Mouse (Mus musculus): ENCODE results near the gene Tpra1. TPM values are rescaled to one million over a fixed set of nuclear protein-coding genes. Genes with fewer than 3 reads are reported as not detected.

Gene Tpra1
- total RNA-seq, 1 experiment: 31.0 TPM

GRCm38 (mm10) chr6:88947771-88948170 is 45.7 kb downstream of the Tpra1 start:
- no peaks in the 10 kb centered on the region for H3K9me3 ChIP-seq (ENCODE audit: control insufficient read depth, insufficient read depth, low read depth, low read length)
- no peaks in the 10 kb centered on the region for H3K36me3 ChIP-seq (ENCODE audit: control insufficient read depth, insufficient read depth, low read length, poor library complexity, severe bottlenecking)
- in situ Hi-C loops (cut with MboI; ENCODE audit: low sequenced_read_pairs in 2 of 2, unreplicated experiment in 2 of 2): loop anchor here (25.0 kb wide), 1 partner anchor 615 kb away; no protein-coding TSS in a partner anchor
- no peak overlapping the region for H3K4me3 ChIP-seq (ENCODE audit: insufficient read depth in 1 of 2, low read depth in 1 of 2, low read length in 2 of 2, poor library complexity in 1 of 2, severe bottlenecking in 1 of 2)
- H3K9ac ChIP-seq (ENCODE audit: insufficient read depth, low read depth, low read length, poor library complexity, severe bottlenecking): no peak overlapping the region
- DNase-seq (ENCODE audit: low read depth, low spot score): no peak
- no peak overlapping the region for H3K27ac ChIP-seq (ENCODE audit: insufficient read depth, low read depth, low read length, poor library complexity, severe bottlenecking)
- H3K4me1 ChIP-seq (ENCODE audit: control insufficient read depth in 2 of 2, insufficient read depth in 2 of 2, low read length in 2 of 2, poor library complexity in 1 of 2): no peaks in the 10 kb centered on the region
- TF ChIP-seq CHD2 (IDR thresholded peaks at IDR 0.05; ENCODE audit: low read depth, low read length) (no peak), MAFK (IDR thresholded peaks at IDR 0.05; ENCODE audit: insufficient read depth, low read depth, low read length) (no peak), ZC3H11A (IDR thresholded peaks at IDR 0.05; ENCODE audit: borderline replicate concordance, low read depth, low read length) (no peak), HCFC1 (IDR thresholded peaks at IDR 0.05; ENCODE audit: borderline replicate concordance, insufficient read depth, low read length) (no peak), ZNF384 (IDR thresholded peaks at IDR 0.05; ENCODE audit: low read depth, low read length) (no peak)

GRCm38 (mm10) chr6:88956725-88957124 is 54.7 kb downstream of the Tpra1 start:
- TF ChIP-seq ZC3H11A (IDR thresholded peaks at IDR 0.05; ENCODE audit: borderline replicate concordance, low read depth, low read length) (no peak), MAFK (IDR thresholded peaks at IDR 0.05; ENCODE audit: insufficient read depth, low read depth, low read length) (no peak), ZNF384 (IDR thresholded peaks at IDR 0.05; ENCODE audit: low read depth, low read length) (no peak), HCFC1 (IDR thresholded peaks at IDR 0.05; ENCODE audit: borderline replicate concordance, insufficient read depth, low read length) (no peak), CHD2 (IDR thresholded peaks at IDR 0.05; ENCODE audit: low read depth, low read length) (no peak)
- Histone ChIP-seq H3K4me3 (ENCODE audit: insufficient read depth in 1 of 2, low read depth in 1 of 2, low read length in 2 of 2, poor library complexity in 1 of 2, severe bottlenecking in 1 of 2) (no peak overlapping the region), H3K9ac (ENCODE audit: insufficient read depth, low read depth, low read length, poor library complexity, severe bottlenecking) (no peak overlapping the region), H3K36me3 (ENCODE audit: control insufficient read depth, insufficient read depth, low read length, poor library complexity, severe bottlenecking) (no peaks in the 10 kb centered on the region), H3K4me1 (ENCODE audit: control insufficient read depth in 2 of 2, insufficient read depth in 2 of 2, low read length in 2 of 2, poor library complexity in 1 of 2) (peaks cover 4 to 7% of the 10 kb centered on the region in 2 experiments; a peak in 2 of 4 replicates), H3K9me3 (ENCODE audit: control insufficient read depth, insufficient read depth, low read depth, low read length) (no peaks in the 10 kb centered on the region), H3K27ac (ENCODE audit: insufficient read depth, low read depth, low read length, poor library complexity, severe bottlenecking) (no peak overlapping the region)
- in situ Hi-C loops (cut with MboI; ENCODE audit: low sequenced_read_pairs in 2 of 2, unreplicated experiment in 2 of 2): no loop called here
- no peak for DNase-seq (ENCODE audit: low read depth, low spot score)

GRCm38 (mm10) chr6:88957313-88957712 is 55.3 kb downstream of the Tpra1 start:
- Histone ChIP-seq H3K9me3 (ENCODE audit: control insufficient read depth, insufficient read depth, low read depth, low read length) (no peaks in the 10 kb centered on the region), H3K27ac (ENCODE audit: insufficient read depth, low read depth, low read length, poor library complexity, severe bottlenecking) (no peak overlapping the region), H3K4me1 (ENCODE audit: control insufficient read depth in 2 of 2, insufficient read depth in 2 of 2, low read length in 2 of 2, poor library complexity in 1 of 2) (peaks cover 6 to 7% of the 10 kb centered on the region in 2 experiments; a peak in 2 of 4 replicates), H3K9ac (ENCODE audit: insufficient read depth, low read depth, low read length, poor library complexity, severe bottlenecking) (no peak overlapping the region), H3K4me3 (ENCODE audit: insufficient read depth in 1 of 2, low read depth in 1 of 2, low read length in 2 of 2, poor library complexity in 1 of 2, severe bottlenecking in 1 of 2) (no peak overlapping the region), H3K36me3 (ENCODE audit: control insufficient read depth, insufficient read depth, low read length, poor library complexity, severe bottlenecking) (no peaks in the 10 kb centered on the region)
- TF ChIP-seq ZC3H11A (IDR thresholded peaks at IDR 0.05; ENCODE audit: borderline replicate concordance, low read depth, low read length) (no peak), ZNF384 (IDR thresholded peaks at IDR 0.05; ENCODE audit: low read depth, low read length) (no peak), MAFK (IDR thresholded peaks at IDR 0.05; ENCODE audit: insufficient read depth, low read depth, low read length) (no peak), CHD2 (IDR thresholded peaks at IDR 0.05; ENCODE audit: low read depth, low read length) (no peak), HCFC1 (IDR thresholded peaks at IDR 0.05; ENCODE audit: borderline replicate concordance, insufficient read depth, low read length) (no peak)
- in situ Hi-C loops (cut with MboI; ENCODE audit: low sequenced_read_pairs in 2 of 2, unreplicated experiment in 2 of 2): no loop called here
- no peak for DNase-seq (ENCODE audit: low read depth, low spot score)

- Histone ChIP-seq H3K4me3 (ENCODE audit: insufficient read depth in 1 of 2, low read depth in 1 of 2, low read length in 2 of 2, poor library complexity in 1 of 2, severe bottlenecking in 1 of 2) (no peak overlapping the region), H3K27ac (ENCODE audit: insufficient read depth, low read depth, low read length, poor library complexity, severe bottlenecking) (no peak overlapping the region), H3K9me3 (ENCODE audit: control insufficient read depth, insufficient read depth, low read depth, low read length) (no peaks in the 10 kb centered on the region), H3K9ac (ENCODE audit: insufficient read depth, low read depth, low read length, poor library complexity, severe bottlenecking) (no peak overlapping the region), H3K36me3 (ENCODE audit: control insufficient read depth, insufficient read depth, low read length, poor library complexity, severe bottlenecking) (no peaks in the 10 kb centered on the region), H3K4me1 (ENCODE audit: control insufficient read depth in 2 of 2, insufficient read depth in 2 of 2, low read length in 2 of 2, poor library complexity in 1 of 2) (peaks cover 6 to 7% of the 10 kb centered on the region in 2 experiments; a peak in 2 of 4 replicates)
- TF ChIP-seq HCFC1 (IDR thresholded peaks at IDR 0.05; ENCODE audit: borderline replicate concordance, insufficient read depth, low read length) (no peak), CHD2 (IDR thresholded peaks at IDR 0.05; ENCODE audit: low read depth, low read length) (no peak), ZC3H11A (IDR thresholded peaks at IDR 0.05; ENCODE audit: borderline replicate concordance, low read depth, low read length) (no peak), ZNF384 (IDR thresholded peaks at IDR 0.05; ENCODE audit: low read depth, low read length) (no peak), MAFK (IDR thresholded peaks at IDR 0.05; ENCODE audit: insufficient read depth, low read depth, low read length) (no peak)
- no peak for DNase-seq (ENCODE audit: low read depth, low spot score)
- in situ Hi-C loops (cut with MboI; ENCODE audit: low sequenced_read_pairs in 2 of 2, unreplicated experiment in 2 of 2): no loop called here
Observed at GRCm38 (mm10) chr6:88957801-88958211, 55.8 kb downstream of the Tpra1 start.

Measured in ES-E14 (cell line).